Mouse (Mus musculus): ENCODE data around the gene Rgs3. TPM values are rescaled to one million over a fixed set of nuclear protein-coding genes. Genes with fewer than 3 reads are reported as not detected.
"Not testable (repeated sequence)": the region's sequence is repeated elsewhere in the genome, so short reads cannot be mapped to it uniquely, and the experiment has no call there.

Gene Rgs3
- polyA plus RNA-seq, 1 experiment = 6.4 TPM

GRCm38 (mm10) chr4:62568359-62568758 lies 8.7 kb downstream of the Rgs3 start:
- H3K27me3 ChIP-seq (replicated peaks) = peaks cover 38% of the 10 kb centered on the region
- TF ChIP-seq FLI1 (IDR thresholded peaks at IDR 0.05; ENCODE audit: low read length) (no peak), GATA1 (IDR thresholded peaks at IDR 0.05; ENCODE audit: borderline replicate concordance, low read length) (no peak)
- no peak overlapping the region for H3K4me3 ChIP-seq (replicated peaks)
- no peaks in the 10 kb centered on the region for H3K36me3 ChIP-seq (replicated peaks; ENCODE audit: low read length)
- H3K4me1 ChIP-seq = peaks cover 8% of the 10 kb centered on the region; the same call in 1 of the 2 replicates
- peaks cover 4% of the 10 kb centered on the region; the same call in 1 of the 2 replicates for H3K9me3 ChIP-seq

GRCm38 (mm10) chr4:62569603-62570002 lies 10.0 kb downstream of the Rgs3 start:
- H3K4me1 ChIP-seq = peaks cover 8% of the 10 kb centered on the region; the same call in 1 of the 2 replicates
- H3K27me3 ChIP-seq (replicated peaks) = peaks cover 33% of the 10 kb centered on the region
- TF ChIP-seq GATA1 (IDR thresholded peaks at IDR 0.05; ENCODE audit: borderline replicate concordance, low read length) (no peak), FLI1 (IDR thresholded peaks at IDR 0.05; ENCODE audit: low read length) (no peak)

GRCm38 (mm10) chr4:62570029-62570428 lies 10.4 kb downstream of the Rgs3 start:
- Histone ChIP-seq H3K9me3 (peaks cover 4% of the 10 kb centered on the region; the same call in 1 of the 2 replicates), H3K27me3 (replicated peaks) (peaks cover 30% of the 10 kb centered on the region), H3K4me1 (peaks cover 8% of the 10 kb centered on the region; the same call in 1 of the 2 replicates), H3K4me3 (replicated peaks) (no peak overlapping the region), H3K36me3 (replicated peaks; ENCODE audit: low read length) (no peaks in the 10 kb centered on the region)
- no peak for TF ChIP-seq FLI1 (IDR thresholded peaks at IDR 0.05; ENCODE audit: low read length)

More at GRCm38 (mm10) chr4:62569603-62570002, 10.0 kb downstream of the Rgs3 start:
- Histone ChIP-seq H3K36me3 (replicated peaks; ENCODE audit: low read length) (no peaks in the 10 kb centered on the region), H3K9me3 (peaks cover 4% of the 10 kb centered on the region; the same call in 1 of the 2 replicates), H3K4me3 (replicated peaks) (no peak overlapping the region)

GRCm38 (mm10) chr4:62582365-62583264 lies 23.0 kb downstream of the Rgs3 start:
- H3K4me3 ChIP-seq (replicated peaks) = no peak overlapping the region

DNA sequence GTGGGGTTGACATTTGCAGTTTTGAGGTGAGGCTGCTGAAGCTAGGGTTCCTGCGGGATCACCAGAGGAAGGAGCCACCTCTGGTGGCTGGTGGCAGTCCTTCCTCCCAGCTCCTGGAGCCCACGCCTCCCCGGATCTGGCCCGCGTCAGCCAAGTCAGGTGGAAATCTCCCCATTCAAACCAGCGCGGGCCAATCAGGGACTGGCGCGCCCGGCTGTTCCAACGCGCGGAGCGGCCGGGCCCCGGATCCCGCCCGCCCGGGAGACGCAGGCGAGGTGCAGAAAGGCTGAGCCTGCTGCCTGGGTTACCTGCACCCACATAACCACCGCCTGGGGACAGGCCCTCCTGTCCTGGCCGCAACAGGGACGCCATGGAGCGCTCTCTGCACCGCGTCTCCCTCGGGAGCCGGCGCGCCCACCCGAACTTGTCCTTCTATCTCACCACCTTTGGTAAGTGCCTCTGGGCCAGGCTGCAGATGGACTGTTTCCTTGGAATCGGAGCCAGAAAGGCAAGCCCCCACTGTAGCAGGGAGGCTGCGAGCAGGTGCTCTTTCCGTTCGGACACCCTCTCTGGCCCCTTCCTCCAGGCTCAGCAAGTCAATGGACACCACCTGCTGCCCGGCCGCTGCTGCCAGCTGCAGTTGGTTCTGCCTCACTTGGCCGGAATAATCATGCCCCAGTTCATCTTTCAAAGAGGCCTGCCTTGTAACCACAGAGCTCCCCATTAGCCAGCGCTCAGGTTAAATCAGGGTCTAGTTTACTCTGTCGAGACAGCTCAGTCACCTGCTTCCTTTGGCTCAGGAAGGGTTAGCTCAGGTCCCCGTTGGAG lies 23.8 kb downstream of the Rgs3 start:
- no peaks in the 10 kb centered on the region for H3K9me3 ChIP-seq
- H3K4me1 ChIP-seq = peaks cover 5% of the 10 kb centered on the region; the same call in 1 of the 2 replicates
- peaks cover 52% of the 10 kb centered on the region for H3K27me3 ChIP-seq (replicated peaks)
- TF ChIP-seq GATA1 (IDR thresholded peaks at IDR 0.05; ENCODE audit: borderline replicate concordance, low read length) (no peak), FLI1 (IDR thresholded peaks at IDR 0.05; ENCODE audit: low read length) (no peak)
- H3K4me3 ChIP-seq (replicated peaks) = peak overlapping the region; percentile 5
- H3K36me3 ChIP-seq (replicated peaks; ENCODE audit: low read length) = no peaks in the 10 kb centered on the region

More at GRCm38 (mm10) chr4:62582365-62583264, 23.0 kb downstream of the Rgs3 start:
- Histone ChIP-seq H3K9me3 (no peaks in the 10 kb centered on the region), H3K4me1 (peaks cover 5% of the 10 kb centered on the region; the same call in 1 of the 2 replicates), H3K27me3 (replicated peaks) (peaks cover 51% of the 10 kb centered on the region), H3K36me3 (replicated peaks; ENCODE audit: low read length) (no peaks in the 10 kb centered on the region)
- TF ChIP-seq GATA1 (IDR thresholded peaks at IDR 0.05; ENCODE audit: borderline replicate concordance, low read length) (no peak), FLI1 (IDR thresholded peaks at IDR 0.05; ENCODE audit: low read length) (no peak)

- TF ChIP-seq FLI1 (IDR thresholded peaks at IDR 0.05; ENCODE audit: low read length) (no peak), GATA1 (IDR thresholded peaks at IDR 0.05; ENCODE audit: borderline replicate concordance, low read length) (no peak)
- no peak overlapping the region for H3K4me3 ChIP-seq (replicated peaks)
- peaks cover 5% of the 10 kb centered on the region; the same call in 1 of the 2 replicates for H3K4me1 ChIP-seq
- peaks cover 45% of the 10 kb centered on the region for H3K27me3 ChIP-seq (replicated peaks)
- no peaks in the 10 kb centered on the region for H3K36me3 ChIP-seq (replicated peaks; ENCODE audit: low read length)
- H3K9me3 ChIP-seq = no peaks in the 10 kb centered on the region
These were observed 27.4 kb downstream of the Rgs3 start for GRCm38 (mm10) chr4:62587067-62587466.

- Histone ChIP-seq H3K36me3 (replicated peaks; ENCODE audit: low read length) (no peaks in the 10 kb centered on the region), H3K4me1 (no peaks in the 10 kb centered on the region), H3K4me3 (replicated peaks) (no peak overlapping the region), H3K27me3 (replicated peaks) (peaks cover 14% of the 10 kb centered on the region), H3K9me3 (no peaks in the 10 kb centered on the region)
- TF ChIP-seq GATA1 (IDR thresholded peaks at IDR 0.05; ENCODE audit: borderline replicate concordance, low read length) (no peak), FLI1 (IDR thresholded peaks at IDR 0.05; ENCODE audit: low read length) (no peak)
These were observed 31.2 kb downstream of the Rgs3 start for GRCm38 (mm10) chr4:62590878-62591277.

DNA sequence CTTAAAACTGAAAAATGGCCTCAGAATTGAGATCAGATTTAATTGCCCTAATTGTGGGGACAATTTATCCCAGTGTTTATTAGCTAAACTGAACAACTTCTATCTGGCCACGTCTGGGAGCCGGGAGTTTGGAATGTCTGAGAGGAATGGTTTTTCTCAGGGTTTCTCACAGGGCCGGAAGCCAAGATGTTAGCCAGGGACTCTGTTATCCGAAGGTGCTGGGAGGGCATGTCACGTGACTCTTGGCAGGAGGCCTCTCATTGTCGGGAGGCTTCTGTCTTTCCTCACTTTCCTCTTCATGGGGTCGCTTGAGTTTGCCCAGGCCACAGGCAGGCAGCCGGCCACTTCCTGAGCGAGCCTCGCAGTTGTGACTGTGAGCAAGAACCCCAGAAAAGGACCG lies 31.7 kb downstream of the Rgs3 start:
- H3K4me1 ChIP-seq = no peaks in the 10 kb centered on the region
- H3K36me3 ChIP-seq (replicated peaks; ENCODE audit: low read length) = no peaks in the 10 kb centered on the region
- peaks cover 15% of the 10 kb centered on the region for H3K27me3 ChIP-seq (replicated peaks)
- no peaks in the 10 kb centered on the region for H3K9me3 ChIP-seq
- no peak overlapping the region for H3K4me3 ChIP-seq (replicated peaks)
- no peak for TF ChIP-seq GATA1 (IDR thresholded peaks at IDR 0.05; ENCODE audit: borderline replicate concordance, low read length)
- TF ChIP-seq FLI1 (IDR thresholded peaks at IDR 0.05; ENCODE audit: low read length) = no peak

DNA sequence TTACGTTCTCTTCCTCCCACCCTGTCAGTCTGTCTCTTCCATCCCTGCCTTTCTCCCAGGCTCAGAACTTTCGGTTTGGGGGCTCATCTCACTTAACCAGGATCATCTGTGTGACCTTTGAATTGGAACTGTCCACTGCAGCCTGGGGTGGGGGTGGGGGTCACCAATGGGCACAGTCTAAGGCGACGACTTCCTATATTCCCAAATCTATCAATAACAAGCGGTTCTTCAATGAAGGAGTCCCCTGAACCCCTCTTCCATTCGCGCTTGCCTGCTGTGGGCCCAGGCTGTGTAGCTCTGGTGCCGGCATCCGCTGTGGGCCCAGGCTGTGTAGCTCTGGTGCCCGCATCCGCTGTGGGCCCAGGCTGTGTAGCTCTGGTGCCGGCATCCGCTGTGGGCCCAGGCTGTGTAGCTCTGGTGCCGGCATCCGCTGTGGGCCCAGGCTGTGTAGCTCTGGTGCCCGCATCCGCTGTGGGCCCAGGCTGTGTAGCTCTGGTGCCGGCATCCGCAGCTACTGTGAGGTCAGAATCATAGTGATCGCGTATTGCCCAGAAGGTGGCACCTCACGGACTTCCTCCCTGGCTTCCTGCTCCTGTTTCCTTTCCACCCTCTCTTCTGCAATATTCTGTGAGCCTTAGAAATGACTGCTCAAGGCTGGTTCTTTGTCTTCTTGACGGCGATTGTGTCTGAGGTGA lies 34.0 kb downstream of the Rgs3 start:
- H3K36me3 ChIP-seq (replicated peaks; ENCODE audit: low read length); H3K4me1 ChIP-seq; H3K9me3 ChIP-seq; H3K4me3 ChIP-seq (replicated peaks): not testable (repeated sequence)
- peaks cover 19% of the 10 kb centered on the region for H3K27me3 ChIP-seq (replicated peaks)
